Mouse (Mus musculus): ENCODE results near the gene Gm10428. TPM values are rescaled to one million over a fixed set of nuclear protein-coding genes. Genes with fewer than 3 reads are reported as not detected.

Gene Gm10428
- polyA plus RNA-seq, 1 experiment from 2014 or later, result 0.99 TPM

DNA sequence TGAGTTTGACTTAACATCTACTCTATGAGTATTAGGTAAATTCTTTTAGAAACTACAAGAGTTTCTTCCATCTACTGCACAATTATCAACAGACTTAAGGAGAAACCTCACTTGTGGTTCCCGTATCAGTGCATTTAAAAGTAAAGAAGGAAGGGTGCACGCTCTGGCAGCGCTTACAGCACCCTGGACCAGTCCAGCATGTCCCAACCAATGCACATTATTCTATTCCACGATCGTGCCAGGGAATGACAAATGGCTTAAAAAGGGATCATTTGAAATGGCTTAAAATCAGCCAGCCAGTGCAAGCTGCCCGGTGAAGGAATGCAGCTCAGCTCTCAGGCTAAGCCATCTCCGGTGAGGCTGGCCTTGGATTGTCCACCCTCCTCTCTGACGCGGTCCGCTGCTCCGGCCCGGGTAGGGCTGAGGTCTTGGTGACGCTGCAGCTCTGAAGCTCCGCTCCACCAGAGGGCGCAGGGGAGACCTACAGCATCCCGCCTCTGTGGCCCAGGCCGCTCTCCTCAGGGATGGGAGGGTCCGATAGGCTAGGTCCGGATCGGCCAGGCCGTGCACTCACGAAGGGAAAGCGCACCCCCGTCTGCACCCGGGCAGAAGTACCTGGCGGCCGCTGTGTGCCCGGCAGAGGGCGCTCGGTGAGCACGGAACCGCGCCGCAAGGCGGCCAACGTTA lies 3.7 kb downstream of the Gm10428 start:
- H3K36me3 ChIP-seq (ENCODE audit: control insufficient read depth, insufficient read depth, low read length), result no peaks in the 10 kb centered on the region
- no peak overlapping the region for H3K4me3 ChIP-seq (ENCODE audit: low read depth, low read length)
- H3K9me3 ChIP-seq (ENCODE audit: control insufficient read depth, low read length), result no peaks in the 10 kb centered on the region
- H3K27ac ChIP-seq (replicated peaks; ENCODE audit: low read depth, low read length), result no peak overlapping the region
- ATAC-seq (ENCODE audit: insufficient number of reproducible peaks, low FRiP score, low TSS enrichment, low read depth) (peak; percentile 94), DNase-seq (ENCODE audit: low spot score) (peak; percentile 98)
- H3K4me1 ChIP-seq (ENCODE audit: control insufficient read depth, insufficient read depth, low read length), result 0 out of 2 replicates have a peak, but pooled peaks cover 3% of the 10 kb centered on the region
- peak overlapping the region; percentile 24 for H3K4me2 ChIP-seq (ENCODE audit: low read depth, severe bottlenecking)
- WGBS, result 10% methylated on average over 36 of the region's 36 CpGs
- H3K27me3 ChIP-seq (ENCODE audit: control insufficient read depth, insufficient read depth, low read length), result no peaks in the 10 kb centered on the region
- no peak overlapping the region for H3K9ac ChIP-seq (ENCODE audit: low read length)

GRCm38 (mm10) chr11:62757143-62757507 lies 4.2 kb downstream of the Gm10428 start:
- Histone ChIP-seq H3K4me1 (ENCODE audit: control insufficient read depth, insufficient read depth, low read length) (0 out of 2 replicates have a peak, but pooled peaks cover under 1% of the 10 kb centered on the region), H3K9me3 (ENCODE audit: control insufficient read depth, low read length) (no peaks in the 10 kb centered on the region), H3K36me3 (ENCODE audit: control insufficient read depth, insufficient read depth, low read length) (no peaks in the 10 kb centered on the region), H3K4me3 (ENCODE audit: low read depth, low read length) (no peak overlapping the region), H3K27me3 (ENCODE audit: control insufficient read depth, insufficient read depth, low read length) (no peaks in the 10 kb centered on the region), H3K27ac (replicated peaks; ENCODE audit: low read depth, low read length) (no peak overlapping the region), H3K4me2 (ENCODE audit: low read depth, severe bottlenecking) (peak overlapping the region; percentile 24), H3K9ac (ENCODE audit: low read length) (no peak overlapping the region)
- WGBS, result 7% methylated on average over 7 of the region's 7 CpGs
- DNase-seq (ENCODE audit: low spot score) (no peak), ATAC-seq (ENCODE audit: insufficient number of reproducible peaks, low FRiP score, low TSS enrichment, low read depth) (no peak)

DNA sequence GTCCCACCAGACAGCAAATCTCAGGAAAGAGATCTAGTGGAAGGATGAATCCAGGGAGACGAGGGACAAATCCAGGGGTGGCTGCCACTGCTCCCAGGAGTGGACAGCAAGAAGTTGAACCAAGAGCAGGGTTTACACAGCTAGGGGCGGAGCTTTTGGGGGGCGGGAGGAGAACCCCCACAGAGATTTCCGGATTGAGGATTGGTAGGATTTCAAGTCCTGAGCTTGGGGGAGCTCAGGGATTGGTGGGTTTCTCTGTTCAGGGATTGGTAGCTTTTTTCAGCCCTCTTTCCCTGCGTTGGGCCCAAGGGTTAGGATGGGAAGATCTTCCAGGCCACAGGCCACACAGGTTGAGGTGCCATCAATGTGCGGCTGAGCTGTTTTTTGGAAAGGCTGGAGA lies 5.0 kb downstream of the Gm10428 start:
- WGBS, result 71% methylated on average over 6 of the region's 6 CpGs
- no peak for ATAC-seq (ENCODE audit: insufficient number of reproducible peaks, low FRiP score, low TSS enrichment, low read depth)
- no peak overlapping the region for H3K4me2 ChIP-seq (ENCODE audit: low read depth, severe bottlenecking)

DNA sequence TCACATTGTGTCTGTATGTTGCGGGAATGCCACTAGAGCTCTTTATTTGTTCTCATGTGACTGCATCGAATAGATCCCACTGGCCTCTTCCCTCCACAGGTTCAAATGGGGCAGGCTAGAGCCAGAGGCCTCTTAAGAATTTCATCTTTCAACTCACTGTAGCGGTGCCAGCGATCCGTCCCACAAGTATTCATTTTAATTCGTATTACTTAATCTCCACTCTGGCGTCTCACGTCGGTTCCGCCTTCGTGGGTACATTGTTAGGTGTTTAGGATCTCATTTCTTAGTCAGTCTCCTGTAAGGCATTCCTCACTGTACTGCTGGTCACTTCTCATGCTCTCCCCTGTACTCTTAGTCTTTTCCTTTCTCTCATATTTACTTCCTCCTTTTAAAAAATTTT lies 5.6 kb downstream of the Gm10428 start:
- WGBS, result 94% methylated on average over 11 of the region's 11 CpGs
- H3K9ac ChIP-seq (ENCODE audit: low read length), result no peak overlapping the region
- H3K4me1 ChIP-seq (ENCODE audit: control insufficient read depth, insufficient read depth, low read length), result no peaks in the 10 kb centered on the region
- no peak for DNase-seq (ENCODE audit: low spot score)
- no peak for ATAC-seq (ENCODE audit: insufficient number of reproducible peaks, low FRiP score, low TSS enrichment, low read depth)
- H3K36me3 ChIP-seq (ENCODE audit: control insufficient read depth, insufficient read depth, low read length), result no peaks in the 10 kb centered on the region
- H3K27ac ChIP-seq (replicated peaks; ENCODE audit: low read depth, low read length), result no peak overlapping the region
- no peaks in the 10 kb centered on the region for H3K9me3 ChIP-seq (ENCODE audit: control insufficient read depth, low read length)
- H3K4me3 ChIP-seq (ENCODE audit: low read depth, low read length), result no peak overlapping the region
- no peak overlapping the region for H3K4me2 ChIP-seq (ENCODE audit: low read depth, severe bottlenecking)
- H3K27me3 ChIP-seq (ENCODE audit: control insufficient read depth, insufficient read depth, low read length), result no peaks in the 10 kb centered on the region

More for the DNA sequence above, 5.0 kb downstream of the Gm10428 start:
- H3K27me3 ChIP-seq (ENCODE audit: control insufficient read depth, insufficient read depth, low read length), result no peaks in the 10 kb centered on the region
- H3K4me3 ChIP-seq (ENCODE audit: low read depth, low read length), result no peak overlapping the region
- no peaks in the 10 kb centered on the region for H3K36me3 ChIP-seq (ENCODE audit: control insufficient read depth, insufficient read depth, low read length)
- no peak overlapping the region for H3K27ac ChIP-seq (replicated peaks; ENCODE audit: low read depth, low read length)
- H3K9ac ChIP-seq (ENCODE audit: low read length), result no peak overlapping the region
- no peaks in the 10 kb centered on the region for H3K9me3 ChIP-seq (ENCODE audit: control insufficient read depth, low read length)
- no peaks in the 10 kb centered on the region for H3K4me1 ChIP-seq (ENCODE audit: control insufficient read depth, insufficient read depth, low read length)
- DNase-seq (ENCODE audit: low spot score), result no peak

GRCm38 (mm10) chr11:62760755-62761457 lies 8.0 kb downstream of the Gm10428 start:
- Histone ChIP-seq H3K4me2 (ENCODE audit: low read depth, severe bottlenecking) (no peak overlapping the region), H3K9me3 (ENCODE audit: control insufficient read depth, low read length) (no peaks in the 10 kb centered on the region)
- 69% methylated on average over 9 of the region's 9 CpGs for WGBS

DNA sequence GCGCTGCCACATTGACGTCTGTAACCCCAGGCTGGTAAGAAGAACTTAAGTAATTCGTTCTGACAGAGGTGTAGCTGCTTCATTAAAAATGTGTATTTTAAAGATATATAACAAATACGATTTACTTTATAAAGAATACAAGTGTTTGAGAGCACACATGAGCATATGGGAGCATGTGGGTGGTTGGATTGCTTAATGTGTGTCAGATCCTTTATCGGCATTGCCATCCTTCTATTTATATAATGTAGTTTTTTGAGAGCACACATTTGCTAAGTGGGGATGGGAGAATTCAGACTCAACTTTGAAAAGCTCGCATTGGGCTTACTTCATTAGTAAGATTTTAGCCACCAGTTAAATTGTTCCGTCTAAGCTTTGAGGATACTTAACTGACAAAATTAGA lies 23.6 kb downstream of the Gm10428 start:
- Histone ChIP-seq H3K4me2 (ENCODE audit: low read depth, severe bottlenecking) (no peak overlapping the region), H3K27me3 (ENCODE audit: control insufficient read depth, insufficient read depth, low read length) (no peaks in the 10 kb centered on the region), H3K9me3 (ENCODE audit: control insufficient read depth, low read length) (peaks cover 20% of the 10 kb centered on the region), H3K27ac (replicated peaks; ENCODE audit: low read depth, low read length) (no peak overlapping the region), H3K4me3 (ENCODE audit: low read depth, low read length) (no peak overlapping the region), H3K9ac (ENCODE audit: low read length) (no peak overlapping the region), H3K4me1 (ENCODE audit: control insufficient read depth, insufficient read depth, low read length) (no peaks in the 10 kb centered on the region), H3K36me3 (ENCODE audit: control insufficient read depth, insufficient read depth, low read length) (peaks cover 20% of the 10 kb centered on the region)
- no peak for ATAC-seq (ENCODE audit: insufficient number of reproducible peaks, low FRiP score, low TSS enrichment, low read depth)
- DNase-seq (ENCODE audit: low spot score), result peak; percentile 4
- 91% methylated on average over 7 of the region's 7 CpGs for WGBS

More at GRCm38 (mm10) chr11:62760755-62761457, 8.0 kb downstream of the Gm10428 start:
- Histone ChIP-seq H3K27me3 (ENCODE audit: control insufficient read depth, insufficient read depth, low read length) (no peaks in the 10 kb centered on the region), H3K4me1 (ENCODE audit: control insufficient read depth, insufficient read depth, low read length) (no peaks in the 10 kb centered on the region), H3K27ac (replicated peaks; ENCODE audit: low read depth, low read length) (no peak overlapping the region), H3K36me3 (ENCODE audit: control insufficient read depth, insufficient read depth, low read length) (no peaks in the 10 kb centered on the region), H3K9ac (ENCODE audit: low read length) (no peak overlapping the region), H3K4me3 (ENCODE audit: low read depth, low read length) (no peak overlapping the region)
- DNase-seq (ENCODE audit: low spot score) (no peak), ATAC-seq (ENCODE audit: insufficient number of reproducible peaks, low FRiP score, low TSS enrichment, low read depth) (no peak)

GRCm38 (mm10) chr11:62788935-62789616 lies 36.2 kb downstream of the Gm10428 start, which contains the start of gene Zfp286:
Gene Zfp286 (minus strand): TSS chr11:62789462.
- H3K9me3 ChIP-seq (ENCODE audit: control insufficient read depth, low read length), result no peaks in the 10 kb centered on the region
- H3K4me2 ChIP-seq (ENCODE audit: low read depth, severe bottlenecking), result peak within 1 kb of the TSS; percentile 69
- peak within 1 kb of the TSS; percentile 61 for H3K4me3 ChIP-seq (ENCODE audit: low read depth, low read length)
- H3K4me1 ChIP-seq (ENCODE audit: control insufficient read depth, insufficient read depth, low read length), result 0 out of 2 replicates have a peak, but pooled peaks cover 3% of the 10 kb centered on the region
- H3K36me3 ChIP-seq (ENCODE audit: control insufficient read depth, insufficient read depth, low read length), result peaks cover 4% of the 10 kb centered on the region; the same call in 1 of the 2 replicates
- DNase-seq (ENCODE audit: low spot score) (peak; percentile 97), ATAC-seq (ENCODE audit: insufficient number of reproducible peaks, low FRiP score, low TSS enrichment, low read depth) (peak; percentile 93)
- 8% methylated on average over 34 of the region's 34 CpGs for WGBS
- H3K27ac ChIP-seq (replicated peaks; ENCODE audit: low read depth, low read length), result no peak within 1 kb of the TSS; the same call in 1 of the 2 replicates
- H3K9ac ChIP-seq (ENCODE audit: low read length), result peak within 1 kb of the TSS; percentile 81
- H3K27me3 ChIP-seq (ENCODE audit: control insufficient read depth, insufficient read depth, low read length), result no peaks in the 10 kb centered on the region

- Histone ChIP-seq H3K27ac (replicated peaks; ENCODE audit: low read depth, low read length) (no peak overlapping the region), H3K27me3 (ENCODE audit: control insufficient read depth, insufficient read depth, low read length) (no peaks in the 10 kb centered on the region), H3K9ac (ENCODE audit: low read length) (peak overlapping the region; percentile 81), H3K36me3 (ENCODE audit: control insufficient read depth, insufficient read depth, low read length) (peaks cover under 1% of the 10 kb centered on the region; the same call in 1 of the 2 replicates), H3K4me3 (ENCODE audit: low read depth, low read length) (peak overlapping the region; percentile 61), H3K4me2 (ENCODE audit: low read depth, severe bottlenecking) (peak overlapping the region; percentile 69), H3K9me3 (ENCODE audit: control insufficient read depth, low read length) (no peaks in the 10 kb centered on the region), H3K4me1 (ENCODE audit: control insufficient read depth, insufficient read depth, low read length) (0 out of 2 replicates have a peak, but pooled peaks cover 3% of the 10 kb centered on the region)
- ATAC-seq (ENCODE audit: insufficient number of reproducible peaks, low FRiP score, low TSS enrichment, low read depth) (no peak), DNase-seq (ENCODE audit: low spot score) (no peak)
- WGBS, result 61% methylated on average over 3 of the region's 3 CpGs
Measured at GRCm38 (mm10) chr11:62789617-62789936, 36.7 kb downstream of the Gm10428 start.

All from limb, embryonic 11.5 days (tissue).